Mouse (Mus musculus): Measurements from ENCODE around the gene Sipa1l1. TPM values are rescaled to one million over a fixed set of nuclear protein-coding genes. Genes with fewer than 3 reads are reported as not detected.

Gene Sipa1l1
- total RNA-seq (2021), result 10 to 100 TPM in 1 of 2 experiments, 1 to 10 TPM in 1; 8.7 to 10.3 TPM

DNA sequence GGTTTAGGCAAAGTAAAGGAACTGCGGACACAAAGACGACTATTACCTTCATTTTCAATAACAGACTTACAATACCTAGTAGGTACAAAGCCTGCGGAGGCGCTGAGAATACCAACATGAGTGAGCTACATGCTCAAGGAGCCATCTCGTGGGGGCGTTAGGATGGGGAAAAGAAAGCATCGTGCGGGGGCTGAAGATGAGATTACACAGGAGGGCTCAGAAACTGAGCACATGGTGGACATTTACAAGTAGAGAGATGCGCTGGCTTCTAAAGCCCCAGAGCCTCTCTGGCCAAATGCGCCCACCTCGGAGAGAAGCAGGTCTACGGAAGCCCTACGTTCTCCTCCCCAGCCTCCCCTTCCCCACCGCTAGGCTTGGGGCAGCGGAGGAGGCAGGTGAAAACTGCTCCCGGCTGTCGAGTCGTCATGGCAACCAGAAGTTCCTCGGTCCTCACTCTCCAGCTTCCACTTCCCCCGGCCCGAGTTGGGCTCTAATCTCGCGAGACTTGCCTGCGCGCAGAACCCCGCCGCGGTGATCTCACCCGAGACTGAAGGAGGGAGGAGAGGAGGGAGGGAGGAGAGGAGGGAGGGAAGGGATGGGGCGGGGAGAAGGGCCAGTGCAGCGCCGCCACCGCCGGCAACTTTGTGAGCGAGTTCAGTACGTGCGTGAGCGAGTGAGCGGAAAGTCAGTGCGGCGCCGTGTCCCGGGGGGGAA, at the start of gene Sipa1l1:
Gene Sipa1l1 (plus strand): TSS at position 501 of the 714 bp plus-strand sequence.
- intact Hi-C loops (cut with DNase I), result loop anchor here (2.0 to 5.0 kb wide), 2 partner anchors 46 to 103 kb away; no protein-coding TSS in a partner anchor
- DNase-seq (ENCODE audit: low spot score), result peak; percentile 91

DNA sequence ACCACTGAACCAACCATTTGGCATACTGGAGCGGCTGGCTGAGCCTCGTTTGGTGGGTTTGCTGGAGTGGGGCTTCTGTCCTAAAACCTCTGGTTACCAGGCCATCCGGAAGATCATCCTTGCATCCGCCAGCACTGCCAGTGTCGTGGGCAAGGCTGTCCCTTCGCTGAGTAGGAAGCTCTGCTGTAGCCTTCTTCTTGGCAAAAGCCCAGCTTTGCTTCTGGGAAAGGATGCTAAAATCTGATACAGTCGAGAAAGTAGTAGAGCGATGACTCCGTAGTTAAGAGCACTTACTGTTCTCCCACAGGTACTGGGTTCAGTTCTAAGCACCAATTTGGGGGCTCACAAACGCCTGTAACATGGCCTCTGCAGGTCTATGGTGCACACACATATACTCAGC, 47.2 kb upstream of the Sipa1l1 start:
- no peak for DNase-seq (ENCODE audit: low spot score)
- intact Hi-C loops (cut with DNase I), result loop anchor here (2.0 kb wide), 1 partner anchor 47 kb away; the partner anchor contains the start of gene Sipa1l1

GRCm38 (mm10) chr12:82122450-82123249, 46.5 kb upstream of the Sipa1l1 start:
- peak; percentile 45 for DNase-seq (ENCODE audit: low spot score)
- intact Hi-C loops (cut with DNase I), result loop anchor here (2.0 kb wide), 1 partner anchor 46 kb away; the partner anchor contains the start of gene Sipa1l1

DNA sequence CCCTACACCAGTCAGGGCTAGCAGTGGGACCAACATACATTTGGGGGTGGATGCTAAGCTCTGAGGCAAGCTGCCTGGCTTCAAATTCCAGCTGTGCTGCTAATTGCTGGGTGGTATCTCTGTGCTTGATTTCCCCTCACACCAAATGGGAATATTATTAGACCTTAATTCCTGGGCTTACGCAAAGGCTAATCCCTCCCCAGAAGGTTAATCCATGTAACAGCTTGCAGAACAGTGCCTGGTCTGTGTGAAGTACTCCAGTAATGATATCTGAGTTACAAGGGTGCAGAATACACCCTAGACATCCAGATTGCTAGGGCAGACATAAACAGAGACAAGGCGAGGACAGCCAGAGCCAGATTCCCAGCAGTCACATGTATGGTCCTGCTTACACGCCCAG, 42.3 kb upstream of the Sipa1l1 start:
- intact Hi-C loops (cut with DNase I), result no loop called here
- no peak for DNase-seq (ENCODE audit: low spot score)

DNA sequence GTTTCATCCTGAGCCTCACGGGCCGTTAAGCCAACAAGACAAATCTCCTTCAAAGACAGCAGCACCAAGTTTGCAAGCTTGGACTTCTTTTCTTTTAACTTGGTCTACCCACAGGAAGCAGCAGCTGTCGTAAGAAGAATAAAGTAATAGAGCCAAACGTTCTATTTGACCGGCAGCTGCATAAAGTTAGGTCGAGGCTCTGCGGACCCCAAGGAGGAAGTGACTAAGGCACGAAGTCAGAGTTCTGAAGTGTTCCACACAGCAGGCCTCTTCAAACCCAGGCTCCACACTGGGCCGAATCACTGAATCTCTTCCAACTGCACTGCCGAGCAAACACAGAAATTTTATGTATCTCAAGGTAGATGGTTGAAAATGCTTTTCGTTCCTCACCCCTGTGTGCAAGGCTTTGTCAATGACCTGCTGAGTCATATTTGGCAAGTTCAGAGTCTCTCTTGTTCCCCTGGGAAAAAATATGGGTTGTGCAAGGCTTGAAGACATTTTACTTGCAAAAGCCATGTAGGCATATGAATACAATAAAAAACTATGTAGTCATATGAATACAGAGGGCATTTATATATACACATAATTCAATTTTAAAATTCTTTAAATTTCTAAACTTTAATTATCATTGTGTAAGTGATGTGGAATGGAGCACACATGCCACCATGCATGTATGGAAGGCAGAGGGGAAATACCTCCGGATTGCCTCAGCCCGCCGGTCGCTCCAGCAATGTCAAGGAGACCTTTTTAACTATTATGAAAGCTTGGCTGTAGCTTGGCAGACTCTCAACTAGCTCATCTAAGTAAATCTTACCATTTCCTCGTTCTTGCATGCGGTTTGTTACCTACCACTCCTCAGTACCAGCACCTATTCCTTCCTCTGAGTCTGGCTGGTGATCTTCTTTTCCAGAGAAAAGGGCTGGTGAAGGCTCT, 29.6 kb upstream of the Sipa1l1 start:
- DNase-seq (ENCODE audit: low spot score), result no peak
- intact Hi-C loops (cut with DNase I), result no loop called here

GRCm38 (mm10) chr12:82143371-82143770, 25.7 kb upstream of the Sipa1l1 start:
- DNase-seq (ENCODE audit: low spot score), result no peak
- intact Hi-C loops (cut with DNase I), result no loop called here

GRCm38 (mm10) chr12:82145173-82145572, 23.9 kb upstream of the Sipa1l1 start:
- intact Hi-C loops (cut with DNase I), result no loop called here
- DNase-seq (ENCODE audit: low spot score), result no peak

DNA sequence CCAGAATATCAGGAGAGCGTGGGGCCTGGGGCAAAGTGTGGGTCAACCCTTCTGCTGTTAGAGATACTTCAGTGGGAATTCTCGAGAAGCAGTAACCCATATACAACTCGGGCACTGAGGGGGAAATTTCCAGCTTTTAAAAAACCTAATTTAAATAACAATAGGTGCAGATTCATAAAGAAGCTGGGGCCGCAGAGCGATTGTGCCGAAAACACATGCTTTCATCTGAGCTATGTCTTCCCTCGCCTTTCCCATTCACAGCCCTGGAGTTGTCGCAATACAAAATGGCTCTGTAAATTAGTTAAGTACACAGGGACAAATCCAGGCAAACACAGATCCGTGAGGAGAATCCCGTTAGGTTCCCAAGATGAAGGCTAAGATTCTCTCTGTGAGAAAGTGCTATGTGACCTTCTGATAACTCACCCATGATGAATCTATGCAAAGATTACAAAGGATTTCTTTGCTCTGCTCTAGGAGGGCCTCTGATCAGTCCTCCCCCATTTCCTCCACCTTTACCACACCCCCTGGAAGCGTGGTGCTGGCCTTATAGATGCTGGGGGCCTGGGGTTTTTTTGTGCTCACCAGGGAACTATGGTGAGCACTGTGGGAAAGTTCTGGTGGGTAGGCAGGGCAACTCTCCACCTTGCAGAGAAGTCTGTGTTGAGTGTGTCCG, 22.0 kb upstream of the Sipa1l1 start:
- DNase-seq (ENCODE audit: low spot score), result no peak
- intact Hi-C loops (cut with DNase I), result no loop called here

- no peak for DNase-seq (ENCODE audit: low spot score)
- intact Hi-C loops (cut with DNase I), result no loop called here
Observed at GRCm38 (mm10) chr12:82148328-82148930, 20.7 kb upstream of the Sipa1l1 start.

GRCm38 (mm10) chr12:82151019-82151418, 18.1 kb upstream of the Sipa1l1 start:
- intact Hi-C loops (cut with DNase I), result no loop called here
- no peak for DNase-seq (ENCODE audit: low spot score)

- intact Hi-C loops (cut with DNase I), result no loop called here
- DNase-seq (ENCODE audit: low spot score), result no peak
Observed at GRCm38 (mm10) chr12:82154527-82154926, 14.6 kb upstream of the Sipa1l1 start.

DNA sequence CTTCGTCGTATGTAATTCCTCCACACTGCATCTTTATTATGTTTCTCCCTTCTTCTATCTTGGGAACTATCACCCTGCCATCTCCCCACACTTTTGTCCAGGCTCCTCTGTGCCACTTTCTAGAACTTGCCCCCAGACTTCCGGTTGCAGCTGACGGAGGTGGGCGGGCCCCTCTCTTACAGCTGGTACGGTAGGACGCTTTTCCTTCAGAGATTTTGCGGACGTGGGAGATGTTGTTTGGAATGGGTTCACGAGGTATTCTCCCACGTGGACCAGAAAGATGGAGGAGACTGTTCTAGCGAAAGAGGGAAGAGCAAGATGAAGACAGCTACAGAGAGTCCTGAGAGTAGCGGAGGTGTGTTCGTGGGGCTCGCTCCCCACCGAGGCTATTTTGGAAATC, 10.6 kb upstream of the Sipa1l1 start:
- no peak for DNase-seq (ENCODE audit: low spot score)
- intact Hi-C loops (cut with DNase I), result no loop called here

- DNase-seq (ENCODE audit: low spot score), result no peak
- intact Hi-C loops (cut with DNase I), result no loop called here
Observed at GRCm38 (mm10) chr12:82159372-82159771, 9.7 kb upstream of the Sipa1l1 start.

DNA sequence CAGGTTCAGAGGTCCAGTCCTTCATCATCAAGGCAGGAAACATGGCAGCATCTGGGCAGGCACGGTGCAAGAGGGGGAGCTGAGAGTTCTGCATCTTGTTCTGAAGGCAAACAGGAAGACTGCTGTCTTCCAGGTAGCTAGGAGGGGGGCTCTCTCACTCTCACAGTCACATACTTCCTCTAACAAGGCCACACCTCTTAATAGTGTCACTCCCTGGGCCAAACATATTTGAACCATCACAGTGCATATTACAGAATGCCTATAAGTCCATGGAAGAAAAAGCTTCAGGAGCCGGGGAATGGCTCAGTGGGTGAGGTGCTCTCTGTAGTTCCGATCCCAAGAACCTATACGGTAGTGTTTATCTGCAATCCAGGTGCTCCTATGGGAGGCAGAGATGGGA, 3.5 kb upstream of the Sipa1l1 start:
- DNase-seq (ENCODE audit: low spot score), result no peak
- intact Hi-C loops (cut with DNase I), result loop anchor here (5.0 kb wide), 1 partner anchor 107 kb away; no protein-coding TSS in a partner anchor

GRCm38 (mm10) chr12:82166101-82166571, 3.0 kb upstream of the Sipa1l1 start:
- DNase-seq (ENCODE audit: low spot score), result no peak
- intact Hi-C loops (cut with DNase I), result loop anchor here (5.0 kb wide), 1 partner anchor 106 kb away; no protein-coding TSS in a partner anchor

DNA sequence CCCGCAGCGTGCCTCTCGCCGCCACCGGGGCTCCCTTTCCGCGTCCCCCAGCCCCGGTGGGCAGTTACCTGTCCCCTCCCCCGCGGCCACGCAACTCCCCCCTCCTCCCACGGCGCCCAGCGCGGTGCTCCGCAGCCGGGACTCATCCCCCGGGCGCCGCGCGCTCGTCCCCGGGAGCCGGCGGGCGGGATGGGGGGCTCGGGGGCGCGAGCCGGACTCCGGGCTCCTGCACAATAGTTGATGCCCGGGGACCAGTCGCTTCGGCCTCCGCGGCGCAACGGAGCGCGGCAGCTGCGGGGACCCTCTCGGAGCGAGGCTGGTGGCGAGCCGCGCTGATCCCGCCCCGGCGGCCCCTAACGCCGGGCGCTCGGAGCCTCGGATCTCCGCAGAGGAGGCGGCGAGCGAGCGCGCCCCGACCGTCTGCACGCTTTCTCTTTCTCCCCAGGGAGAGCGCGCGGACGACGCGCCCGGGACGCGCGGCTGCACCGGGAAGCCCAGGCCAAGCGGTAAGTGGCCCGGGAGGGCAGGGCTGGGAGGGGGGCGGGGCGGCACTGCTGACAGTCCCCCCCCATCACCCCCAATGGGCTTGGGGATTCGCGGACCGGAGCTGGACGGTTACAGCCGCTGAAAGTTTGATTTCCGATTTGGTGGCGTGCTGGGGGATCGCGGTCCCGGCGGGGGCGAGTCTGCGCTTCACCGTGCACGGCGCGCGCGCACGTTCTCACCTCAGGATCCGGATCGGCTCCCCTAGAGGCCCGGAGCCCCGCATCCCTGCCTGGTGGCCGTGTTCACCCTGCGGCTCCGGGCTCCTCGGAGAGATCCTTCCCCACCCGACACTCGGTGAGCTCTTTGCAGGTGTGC, 681 bp downstream of the Sipa1l1 start:
- peak; percentile 28 for DNase-seq (ENCODE audit: low spot score)
- intact Hi-C loops (cut with DNase I), result loop anchor here (2.0 to 5.0 kb wide), 3 partner anchors 47 to 302 kb away; no protein-coding TSS in a partner anchor

- DNase-seq (ENCODE audit: low spot score), result no peak
- intact Hi-C loops (cut with DNase I), result loop anchor here (5.0 kb wide), 1 partner anchor 302 kb away; no protein-coding TSS in a partner anchor
Observed at GRCm38 (mm10) chr12:82170461-82171279, 1.6 kb downstream of the Sipa1l1 start.
